Mouse (Mus musculus) urinary bladder, adult 2 months (tissue): ENCODE results near the gene Efcab9. TPM values are rescaled to one million over a fixed set of nuclear protein-coding genes. Genes with fewer than 3 reads are reported as not detected.

Experiments used
- DNase-seq: peaks from one replicate; pipeline ENCODE4 v3.0.0; 2022; ENCODE audit warnings: low spot score
- polyA plus RNA-seq: library from polyadenylated mRNA; depleted of rRNA; stranded (reverse); fragments of >200 nt; gene quantifications from 2 replicates; pipeline ENCODE4 v1.2.3, GENCODE M21; 2012; rRNA removed

Gene Efcab9
- 0.76 and 1.3 TPM in 2 replicates for polyA plus RNA-seq

GRCm38 (mm10) chr11:32531871-32532764 is at the start of gene Efcab9:
Gene Efcab9, minus strand, starts transcription at chr11:32532081.
- DNase-seq: no peak

GRCm38 (mm10) chr11:32581031-32581430 is 49.1 kb upstream of the Efcab9 start:
- no peak for DNase-seq

- DNase-seq: no peak
These were observed 48.5 kb upstream of the Efcab9 start for GRCm38 (mm10) chr11:32580305-32580947.

GRCm38 (mm10) chr11:32576760-32577050 is 44.8 kb upstream of the Efcab9 start:
- DNase-seq: no peak

GRCm38 (mm10) chr11:32575964-32576759 is 44.3 kb upstream of the Efcab9 start:
- no peak for DNase-seq

- no peak for DNase-seq
These were observed 41.8 kb upstream of the Efcab9 start for GRCm38 (mm10) chr11:32573669-32574068.

- no peak for DNase-seq
These were observed 39.2 kb upstream of the Efcab9 start for GRCm38 (mm10) chr11:32571103-32571502.

- no peak for DNase-seq
These were observed 36.9 kb upstream of the Efcab9 start for GRCm38 (mm10) chr11:32568637-32569293.

- DNase-seq: no peak
These were observed 36.2 kb upstream of the Efcab9 start for GRCm38 (mm10) chr11:32568060-32568459.

GRCm38 (mm10) chr11:32567000-32567855 is 35.3 kb upstream of the Efcab9 start:
- DNase-seq: no peak

GRCm38 (mm10) chr11:32566184-32566583 is 34.3 kb upstream of the Efcab9 start:
- no peak for DNase-seq

GRCm38 (mm10) chr11:32565088-32565487 is 33.2 kb upstream of the Efcab9 start:
- DNase-seq: no peak

- DNase-seq: no peak
These were observed 32.7 kb upstream of the Efcab9 start for GRCm38 (mm10) chr11:32564629-32565028.

- no peak for DNase-seq
These were observed 31.8 kb upstream of the Efcab9 start for GRCm38 (mm10) chr11:32563660-32564059.

- DNase-seq: no peak
These were observed 30.8 kb upstream of the Efcab9 start for GRCm38 (mm10) chr11:32562706-32563105.

- no peak for DNase-seq
These were observed 29.8 kb upstream of the Efcab9 start for GRCm38 (mm10) chr11:32561465-32562355.

- no peak for DNase-seq
These were observed 28.3 kb upstream of the Efcab9 start for GRCm38 (mm10) chr11:32560015-32560770.

- no peak for DNase-seq
These were observed 26.8 kb upstream of the Efcab9 start for GRCm38 (mm10) chr11:32558677-32559076.

GRCm38 (mm10) chr11:32558026-32558425 is 26.1 kb upstream of the Efcab9 start:
- no peak for DNase-seq
